Mouse (Mus musculus) spleen, postnatal 36 days (tissue): Measurements from ENCODE around the gene Tcn2.
"Not testable (repeated sequence)": the region's sequence is repeated elsewhere in the genome, so short reads cannot be mapped to it uniquely, and the experiment has no call there.

ENCODE experiments used
- DNase-seq, 2 experiments: peaks; one replicate each; pipeline ENCODE4 v3.0.0; 2022; ENCODE audit warnings: low spot score in 2 of 2, mixed read lengths in 1 of 2

The Tcn2 gene

DNA sequence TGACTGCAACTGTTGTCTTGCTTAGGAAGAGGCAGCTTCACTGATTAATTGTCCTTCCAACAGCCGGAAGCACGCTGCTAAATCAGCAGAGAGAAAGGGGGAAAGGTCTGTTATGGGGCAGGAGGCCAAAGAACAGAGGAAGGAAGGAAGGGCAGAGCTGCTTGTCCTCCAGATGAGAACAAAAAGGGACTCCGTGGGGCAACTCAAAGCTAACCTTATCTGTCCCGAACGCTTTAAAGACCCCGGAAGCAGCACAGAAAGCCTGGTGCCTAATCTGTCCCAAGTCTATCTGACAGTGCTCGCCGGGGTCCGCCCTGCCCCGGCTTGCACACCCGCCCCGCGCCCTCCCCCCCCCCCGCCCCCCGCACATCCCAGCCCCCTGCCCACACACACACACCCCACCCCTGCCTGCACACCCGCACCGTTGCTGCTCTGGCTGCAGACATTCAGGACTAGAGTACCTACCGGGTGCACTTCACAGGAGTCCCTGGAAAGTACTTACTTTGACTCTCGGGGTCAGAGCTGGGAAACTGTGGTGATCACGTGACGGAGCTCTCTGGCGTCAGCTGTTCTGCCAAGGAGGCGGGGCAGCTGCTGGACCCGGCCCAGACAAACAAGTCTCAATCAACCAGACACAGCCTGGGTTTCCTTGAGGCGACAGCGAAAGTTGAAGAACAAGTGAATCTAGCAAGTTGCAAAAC is at the start of gene Tcn2:
Tcn2 (minus strand) TSS at position 649 of the 701 bp plus-strand sequence.
- peak; percentile 78 for DNase-seq

DNA sequence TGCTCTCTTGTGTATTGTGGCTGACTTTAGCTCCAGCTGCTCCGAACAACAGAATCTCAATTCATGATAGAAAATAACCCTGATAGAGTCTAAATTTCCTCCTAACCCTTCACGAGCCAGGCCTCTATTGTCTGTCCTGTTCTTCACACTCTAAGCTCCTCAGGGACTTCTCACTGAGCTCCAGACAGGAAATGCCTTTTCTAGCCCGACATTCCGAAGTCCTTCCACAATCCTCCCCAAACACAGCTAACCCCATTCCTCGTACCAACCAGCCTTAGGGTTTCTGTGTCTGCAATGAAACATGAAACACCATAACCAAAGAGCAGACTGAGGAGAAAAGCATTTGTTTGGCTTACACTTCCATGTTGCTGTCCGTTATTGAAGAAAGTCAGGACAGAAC is 49.6 kb upstream of the Tcn2 start:
- no peak for DNase-seq

DNA sequence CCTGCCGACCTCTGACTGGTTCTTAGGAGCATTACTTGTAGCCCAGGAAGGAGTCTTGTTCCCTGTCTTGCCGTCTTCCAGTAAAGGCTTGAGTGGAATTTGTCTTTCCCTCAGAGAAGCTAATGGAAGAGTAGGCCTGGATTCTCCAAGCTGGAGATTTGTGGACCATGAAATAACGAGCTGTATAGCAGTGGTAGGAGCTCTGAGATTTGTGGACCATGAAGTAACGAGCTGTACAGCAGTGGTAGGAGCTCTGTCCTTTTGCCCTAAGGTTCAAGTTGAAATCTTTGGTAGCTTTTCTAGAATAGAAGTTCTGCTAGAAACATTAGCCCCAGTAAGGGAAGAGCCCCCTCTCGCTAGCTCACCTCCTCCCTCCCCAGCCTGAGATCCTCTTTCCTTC is 46.5 kb upstream of the Tcn2 start:
- DNase-seq = no peak

DNA sequence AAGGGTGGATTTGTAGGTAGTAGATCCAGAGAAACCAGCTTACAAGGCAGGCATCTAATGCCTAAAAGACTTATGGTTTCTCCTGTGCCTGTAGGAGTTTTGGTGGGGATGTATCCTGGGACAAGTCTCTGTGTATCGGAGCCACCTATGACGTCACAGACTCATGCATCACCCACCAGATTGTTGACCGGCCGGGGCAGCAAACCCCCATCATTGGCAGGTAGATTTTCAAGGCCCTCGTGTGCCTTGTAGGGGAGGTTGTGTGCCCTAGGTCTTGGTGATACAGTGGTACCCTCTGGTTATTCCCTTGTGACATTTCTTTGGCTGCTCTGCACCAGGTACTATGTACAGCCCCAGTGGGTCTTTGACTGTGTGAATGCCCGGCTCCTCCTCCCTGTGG is 44.7 kb upstream of the Tcn2 start, which contains the start of gene 4930556J24Rik:
4930556J24Rik (minus strand) TSS at position 101 of the 400 bp plus-strand sequence.
- DNase-seq = no peak

DNA sequence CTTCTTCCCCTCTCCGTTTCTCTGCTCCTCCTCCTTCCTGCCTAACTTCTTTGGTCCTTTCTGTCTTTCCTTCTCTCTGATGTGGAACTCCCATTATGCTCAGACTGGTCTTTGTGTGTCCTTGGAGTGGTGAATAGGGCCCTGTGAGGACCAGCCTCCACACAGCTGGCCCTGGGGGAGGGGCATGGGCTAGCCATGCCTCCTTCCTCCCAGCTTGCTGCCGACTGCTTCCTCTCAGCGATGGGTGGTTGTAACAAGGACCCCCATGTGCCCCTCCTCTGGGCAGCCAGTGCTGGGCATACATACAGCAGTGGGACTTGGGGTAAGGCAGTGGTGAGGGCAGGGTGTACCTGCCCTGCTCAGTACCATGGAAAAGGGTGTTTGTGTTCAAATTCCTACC is 42.4 kb upstream of the Tcn2 start:
- DNase-seq = no peak

DNA sequence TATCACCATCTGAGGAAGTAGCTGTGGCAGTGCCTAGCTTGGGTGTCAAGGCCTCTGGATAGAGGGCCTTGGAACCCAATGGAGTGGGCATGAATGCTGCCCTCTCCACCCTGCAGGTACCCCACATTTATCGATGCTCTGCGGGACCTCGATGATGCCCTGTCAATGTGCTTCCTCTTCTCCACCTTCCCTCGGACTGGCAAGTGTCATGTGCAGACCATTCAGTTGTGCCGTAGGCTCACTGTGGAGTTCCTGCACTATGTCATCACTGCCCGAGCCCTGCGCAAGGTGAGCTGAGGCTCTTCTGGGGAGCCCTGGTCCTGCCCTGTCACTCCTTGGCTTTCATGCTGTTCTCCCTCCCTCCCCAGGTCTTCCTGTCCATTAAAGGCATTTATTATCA is 41.1 kb upstream of the Tcn2 start:
- DNase-seq = no peak

DNA sequence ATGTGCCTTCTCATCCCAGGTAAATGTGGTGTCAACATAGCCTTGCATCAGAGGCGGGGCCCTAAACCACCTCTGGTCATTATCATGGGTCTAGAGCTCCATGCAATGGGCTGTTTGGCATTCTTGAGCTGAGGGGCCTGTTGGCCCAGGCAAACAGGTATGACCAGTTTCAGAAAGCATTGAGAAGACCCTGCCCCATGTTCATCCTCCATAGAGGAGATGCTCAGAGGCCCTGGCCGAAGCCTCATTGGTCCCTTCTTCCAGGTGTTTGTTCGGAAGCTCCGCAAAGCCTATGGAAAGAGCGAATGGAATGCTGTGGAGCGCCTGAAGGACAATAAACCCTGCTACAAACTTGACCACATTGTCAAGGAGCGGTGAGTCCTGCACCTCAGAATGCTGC is 38.4 kb upstream of the Tcn2 start:
- no peak for DNase-seq

DNA sequence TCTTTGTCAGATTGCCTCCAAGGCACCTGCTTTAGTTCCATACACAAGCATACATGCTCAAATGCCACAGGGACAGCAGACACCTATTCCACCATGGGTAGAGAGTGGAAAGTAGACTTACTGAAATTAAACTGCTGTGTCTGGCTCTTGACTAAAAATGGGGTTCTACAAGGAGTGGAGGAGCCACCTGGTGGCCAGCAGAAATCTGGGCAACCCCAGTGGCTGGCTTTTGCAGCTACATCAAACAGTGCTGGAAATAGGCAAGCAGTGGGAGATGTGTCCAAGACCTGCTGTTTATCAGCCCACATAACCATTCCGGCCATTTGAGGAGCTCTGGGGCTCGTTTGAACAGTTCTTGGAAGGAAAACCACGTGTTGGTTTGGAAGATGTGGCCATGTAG is 37.9 kb upstream of the Tcn2 start:
- no peak for DNase-seq

DNA sequence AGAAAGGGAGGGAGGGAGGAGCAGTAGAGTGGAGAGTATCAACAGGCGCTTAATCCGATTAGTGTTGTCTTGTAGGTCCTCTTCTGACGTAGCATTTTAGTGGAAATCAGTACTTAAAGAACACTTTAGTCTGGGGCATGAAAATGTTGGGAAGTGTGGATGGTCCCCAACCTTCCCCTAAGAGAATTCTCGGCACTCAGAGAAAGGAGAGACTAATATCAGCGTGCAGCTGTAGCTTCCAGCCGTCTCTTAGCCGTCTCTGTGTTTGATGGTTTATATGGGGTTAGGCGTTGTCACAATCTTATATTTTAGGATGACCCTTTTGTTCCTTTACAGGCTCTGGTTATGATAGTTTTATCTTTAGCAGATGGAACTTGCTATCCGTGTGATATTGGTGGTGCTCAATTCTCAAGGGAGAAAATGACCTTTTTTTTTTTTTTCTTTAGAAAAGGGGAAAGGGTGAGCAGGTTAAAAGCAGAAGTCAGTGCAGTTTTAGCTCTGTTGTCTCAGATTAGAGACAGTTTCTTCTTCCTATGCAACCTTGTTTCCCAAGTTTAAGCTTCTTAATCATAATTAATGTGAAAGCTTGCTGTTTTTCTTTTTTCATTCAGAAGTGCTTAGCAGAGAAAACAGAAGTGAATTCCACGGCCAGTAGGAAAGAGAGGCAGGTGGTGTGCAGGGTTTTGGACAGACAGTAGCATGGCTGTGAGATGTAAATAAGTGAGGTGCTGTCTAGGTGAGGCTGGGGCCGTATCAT is 32.6 kb upstream of the Tcn2 start:
- DNase-seq = no peak

DNA sequence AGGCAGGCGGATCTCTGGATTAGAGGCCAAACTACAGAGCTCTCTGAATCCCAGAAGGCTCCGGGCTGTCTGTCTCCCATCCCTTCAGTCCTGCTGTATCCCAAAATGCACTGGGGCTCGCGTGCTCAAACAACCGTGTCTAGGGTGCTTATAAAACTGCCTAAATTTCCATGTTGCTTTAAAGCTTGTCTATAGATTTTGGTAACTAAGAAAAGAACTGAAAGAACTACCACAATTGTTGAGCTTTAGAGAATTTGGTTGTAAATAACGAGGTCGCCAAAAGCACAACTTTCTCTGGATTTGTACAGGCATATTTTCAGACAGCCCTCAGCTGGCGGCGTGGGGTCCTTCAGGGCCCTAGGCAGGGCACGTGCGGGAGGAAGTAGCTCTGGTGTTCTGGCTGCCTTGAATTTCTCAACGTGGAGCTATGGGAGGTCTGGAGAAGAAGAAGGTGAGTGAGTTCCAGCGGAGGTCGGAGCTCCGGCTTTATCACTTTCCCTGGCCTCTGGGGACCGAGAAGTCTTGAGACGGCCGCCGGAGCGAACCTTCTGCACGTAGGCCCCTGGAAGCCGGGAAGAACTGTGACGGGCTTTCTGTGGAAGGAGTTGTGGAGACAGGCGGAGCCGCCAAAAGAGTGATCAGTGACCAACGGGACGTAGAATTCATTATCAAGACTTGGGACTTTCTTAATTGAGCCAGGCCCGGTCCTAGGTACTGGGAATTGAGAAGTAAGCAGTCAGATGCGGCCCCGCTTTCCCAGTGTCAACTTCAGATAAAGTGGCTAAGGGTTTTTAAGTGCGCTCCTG is 31.9 kb upstream of the Tcn2 start, which contains the start of gene Pes1:
Pes1 (plus strand) TSS at position 366 of the 806 bp plus-strand sequence.
- DNase-seq = peak; percentile 75 to 79

DNA sequence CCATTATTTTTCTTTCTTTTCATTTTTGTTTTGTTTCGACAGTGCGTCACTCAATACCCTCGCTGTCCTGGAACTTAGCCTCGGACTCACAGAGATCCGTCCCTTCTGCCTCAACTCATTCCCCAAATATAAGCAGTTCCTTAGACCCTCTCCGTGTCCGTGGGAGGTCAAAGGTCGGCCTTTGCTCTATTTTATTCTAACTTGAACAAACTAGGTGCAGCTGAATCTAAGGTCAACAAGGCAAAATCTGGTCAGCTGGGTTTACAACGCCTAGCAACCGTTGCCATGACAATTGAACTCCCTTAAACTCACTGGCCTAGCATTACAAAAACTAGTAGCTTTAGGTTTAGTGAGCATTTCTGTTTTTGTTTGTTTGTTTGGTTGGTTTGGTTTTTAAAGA is 31.2 kb upstream of the Tcn2 start:
- DNase-seq = no peak

DNA sequence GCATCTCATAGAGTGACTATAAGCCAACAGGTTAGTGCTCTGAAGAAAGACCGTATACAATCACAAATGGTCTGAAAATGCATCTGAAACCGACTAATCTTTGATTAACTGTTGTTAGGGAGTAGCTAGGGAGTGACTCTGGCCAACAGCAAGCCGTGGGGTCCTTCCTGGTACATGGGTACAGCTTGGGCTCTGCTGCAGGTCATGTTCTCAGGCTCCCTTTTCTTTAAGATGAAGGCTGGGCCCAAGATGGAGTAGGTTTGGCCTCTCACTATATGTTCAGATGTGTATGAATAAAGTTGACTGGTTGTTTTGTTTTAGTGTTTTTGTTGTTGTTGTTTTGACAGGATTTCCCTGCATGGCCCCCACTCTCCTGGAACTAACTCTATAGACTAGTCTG is 29.8 kb upstream of the Tcn2 start:
- DNase-seq = no peak

DNA sequence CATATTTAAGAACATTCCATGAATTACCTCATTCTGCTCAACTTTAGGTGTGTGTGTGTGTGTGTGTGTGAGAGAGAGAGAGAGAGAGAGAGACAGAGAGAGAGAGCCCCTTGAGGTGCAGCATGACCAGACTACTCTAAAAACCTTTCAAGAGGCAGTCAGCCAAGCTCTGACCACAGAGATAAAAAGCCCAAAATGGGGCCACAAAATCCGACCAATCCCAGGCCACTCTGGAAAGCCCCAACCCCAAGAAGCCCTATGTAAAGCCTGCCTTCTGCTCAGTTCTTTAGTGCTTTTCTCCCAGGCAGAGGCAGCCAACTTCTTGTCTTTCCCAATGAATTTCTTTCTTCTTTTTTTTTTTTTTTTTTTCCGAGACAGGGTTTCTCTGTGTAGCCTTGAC is 28.9 kb upstream of the Tcn2 start:
- DNase-seq = no peak

DNA sequence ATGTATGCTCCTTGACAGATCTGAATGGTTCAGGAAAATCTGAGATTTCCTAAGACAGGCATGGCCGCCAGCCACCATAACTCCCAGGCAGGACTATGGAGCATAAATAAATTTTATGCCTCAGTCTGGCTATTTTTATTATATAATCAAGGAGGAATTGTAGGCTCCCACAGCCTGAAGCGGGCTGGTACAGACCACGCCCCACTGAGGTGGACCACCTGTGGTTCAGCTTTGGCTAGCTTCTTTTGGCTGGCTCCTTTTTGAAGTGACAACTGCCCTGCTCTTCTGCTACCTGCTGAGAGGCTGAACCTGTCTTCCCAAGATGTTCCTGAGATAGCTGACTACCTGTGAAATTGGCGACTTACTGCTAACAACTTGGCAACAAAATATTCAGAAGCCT is 23.4 kb upstream of the Tcn2 start:
- not testable (repeated sequence) for DNase-seq

DNA sequence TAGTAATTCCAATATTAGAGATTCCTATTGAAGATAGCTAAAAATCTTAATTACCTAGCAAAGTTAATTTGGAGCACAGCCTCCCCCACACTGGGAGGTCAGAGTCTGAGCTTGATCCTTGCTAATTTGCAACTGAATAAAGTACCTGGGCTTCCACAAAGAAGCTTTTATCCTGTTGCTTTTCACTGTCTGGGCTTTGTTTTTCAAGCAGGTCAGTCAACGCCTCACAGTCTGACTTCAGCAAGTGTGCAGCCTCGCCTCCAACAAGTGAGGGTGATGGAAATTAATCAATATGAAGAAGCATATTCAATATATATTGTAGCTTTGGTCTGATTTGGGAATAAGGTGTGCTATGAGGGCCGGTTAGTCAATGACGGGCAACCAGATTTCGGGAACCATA is 22.9 kb upstream of the Tcn2 start:
- not testable (repeated sequence) for DNase-seq

DNA sequence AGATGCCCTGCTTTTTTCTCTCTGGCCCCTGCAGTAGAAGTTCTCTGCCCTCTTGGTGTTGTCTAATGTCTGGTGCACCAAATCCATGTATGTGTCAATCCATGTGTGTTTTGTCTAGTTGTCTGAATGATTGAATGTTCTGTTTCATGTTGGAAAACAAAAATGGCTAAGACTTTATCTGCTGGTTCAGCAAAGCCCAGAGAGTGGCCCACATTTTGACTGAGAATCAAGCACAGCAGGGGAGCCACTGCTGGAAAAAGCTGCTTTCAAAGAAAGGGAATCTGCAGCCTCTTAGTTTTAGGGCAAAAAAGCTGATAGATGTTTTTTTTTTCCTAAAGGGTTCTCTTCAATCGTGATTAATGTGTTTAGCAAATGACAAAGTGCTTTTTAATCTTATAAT is 14.4 kb upstream of the Tcn2 start:
- no peak for DNase-seq

DNA sequence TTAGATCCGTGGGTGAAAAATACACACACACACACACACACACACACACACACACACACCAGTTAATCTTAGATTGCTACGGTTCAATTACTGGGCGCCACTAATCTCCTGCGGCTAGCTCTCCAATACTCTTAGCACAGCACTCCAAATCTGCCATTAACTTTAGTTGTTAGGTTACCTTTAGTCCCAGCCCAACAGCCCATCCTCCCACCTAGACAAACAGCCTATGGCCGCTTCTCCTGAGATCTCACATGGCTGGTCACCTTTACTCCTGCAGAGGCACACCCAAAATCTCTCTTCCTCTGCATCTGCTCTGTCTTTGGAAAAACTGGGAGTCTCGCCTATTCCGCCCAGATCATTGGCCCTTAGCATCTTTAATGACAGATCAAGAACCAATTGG is 9.4 kb upstream of the Tcn2 start:
- DNase-seq = no peak

DNA sequence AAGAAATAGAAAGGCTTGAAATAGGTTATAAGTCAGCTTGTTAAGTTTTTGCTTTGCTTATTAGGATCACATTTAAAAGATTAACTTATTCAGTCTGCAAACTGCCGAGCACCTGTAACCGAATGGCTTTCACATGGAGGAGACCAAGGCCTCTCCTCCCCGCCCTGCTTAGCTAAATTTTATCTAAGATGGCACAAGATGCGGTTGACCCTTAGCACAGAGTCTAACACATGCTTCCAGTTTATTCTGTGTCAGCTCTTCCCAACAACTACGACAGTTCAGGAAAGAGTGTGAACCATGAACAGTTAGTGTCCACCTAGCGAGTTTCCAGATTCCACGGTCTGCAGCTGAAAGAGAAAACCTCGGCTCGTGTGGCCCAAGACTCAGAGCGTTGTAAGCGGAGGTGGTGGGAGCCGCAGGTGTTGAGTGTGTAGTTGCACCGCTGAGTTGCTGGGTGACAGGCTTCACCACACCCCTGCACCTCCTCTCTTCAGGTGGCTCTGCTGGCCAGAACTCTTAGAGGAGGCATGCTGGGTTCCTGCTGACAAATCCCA is 5.4 kb upstream of the Tcn2 start:
- DNase-seq = no peak

DNA sequence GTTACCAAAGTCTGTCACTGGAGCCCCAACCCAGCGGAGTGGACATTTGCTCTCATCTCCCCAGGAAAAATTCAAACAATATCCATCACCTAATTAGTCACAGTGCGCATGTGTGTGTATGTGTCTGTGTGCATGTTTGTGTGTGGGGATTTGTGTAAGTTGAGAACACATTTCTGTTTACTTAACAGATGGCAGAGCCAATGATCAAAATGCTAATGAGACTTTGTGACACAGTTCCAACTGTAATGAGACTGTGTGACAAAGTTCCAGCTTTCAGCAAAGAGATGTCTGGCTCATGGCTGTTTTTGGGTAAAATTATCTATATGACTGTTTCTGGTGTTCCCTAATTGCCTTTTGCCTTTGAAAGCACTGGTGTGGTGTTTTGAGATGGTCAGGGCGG is 4.4 kb upstream of the Tcn2 start:
- DNase-seq = no peak

DNA sequence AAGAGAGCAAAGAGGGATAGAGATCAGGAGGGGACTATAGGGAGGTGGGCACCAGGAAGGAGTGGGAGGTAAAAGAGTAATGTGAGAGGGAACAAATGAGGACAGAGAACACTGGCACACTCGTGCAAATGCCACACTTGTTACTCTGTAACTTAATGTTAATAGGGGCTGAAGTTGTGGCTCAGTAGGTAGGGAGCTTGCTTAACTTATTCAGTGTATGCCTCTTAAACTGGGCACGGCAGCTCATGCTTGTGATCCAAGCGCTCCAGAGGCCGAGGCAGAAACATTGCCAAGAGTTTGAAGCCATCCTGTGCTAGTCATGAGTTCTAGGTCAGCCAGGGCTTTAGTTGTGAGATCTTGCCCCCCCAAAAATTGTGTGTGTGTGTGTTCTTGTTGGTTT is 3.2 kb upstream of the Tcn2 start:
- no peak for DNase-seq

DNA sequence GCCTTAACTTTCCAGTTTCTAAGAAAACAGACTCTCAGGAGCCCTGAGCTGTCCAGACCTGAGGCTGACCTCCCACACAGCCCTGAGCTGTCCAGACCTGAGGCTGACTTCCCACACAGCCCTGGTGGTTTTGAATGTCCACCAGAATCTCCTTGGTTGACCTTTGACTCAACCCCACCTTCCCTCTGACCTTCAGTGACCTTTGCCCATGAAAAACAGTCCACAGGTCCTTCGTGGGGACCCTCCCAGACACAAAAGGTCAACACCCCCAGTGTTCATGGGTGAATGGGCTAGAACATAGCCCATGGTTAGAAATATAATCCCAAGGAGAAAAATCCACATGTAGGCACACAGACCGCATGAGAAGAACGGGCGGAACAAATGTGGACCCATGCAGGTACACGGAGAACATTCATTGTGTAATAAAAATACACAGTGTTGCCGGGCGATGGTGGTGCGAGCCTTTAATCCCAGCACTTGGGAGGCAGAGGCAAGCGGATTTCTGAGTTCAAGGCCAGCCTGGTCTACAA is 1.9 kb upstream of the Tcn2 start:
- no peak for DNase-seq

DNA sequence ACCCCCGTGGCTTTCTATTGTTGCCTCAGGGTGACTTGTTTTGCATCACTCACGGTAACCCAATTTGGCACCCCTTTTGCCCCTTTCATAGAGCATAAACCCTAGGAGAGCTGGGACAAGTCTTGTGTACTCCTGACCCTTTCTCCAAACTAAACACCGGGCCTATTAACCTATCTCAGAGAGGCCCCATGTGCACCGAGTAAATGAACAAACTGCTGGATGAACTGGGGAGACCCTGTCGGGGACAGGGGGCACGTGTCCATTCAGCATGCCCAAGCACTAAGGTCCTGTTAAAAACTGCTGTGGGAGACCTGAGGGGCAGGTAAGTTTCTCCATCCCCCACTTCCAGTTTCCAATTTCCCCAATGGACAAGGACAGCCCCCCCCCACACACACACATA is 1.0 kb downstream of the Tcn2 start:
- DNase-seq = no peak
